Comparison of ENCODE assay signal across 24 mouse cellular contexts in the genomic region with DNA sequence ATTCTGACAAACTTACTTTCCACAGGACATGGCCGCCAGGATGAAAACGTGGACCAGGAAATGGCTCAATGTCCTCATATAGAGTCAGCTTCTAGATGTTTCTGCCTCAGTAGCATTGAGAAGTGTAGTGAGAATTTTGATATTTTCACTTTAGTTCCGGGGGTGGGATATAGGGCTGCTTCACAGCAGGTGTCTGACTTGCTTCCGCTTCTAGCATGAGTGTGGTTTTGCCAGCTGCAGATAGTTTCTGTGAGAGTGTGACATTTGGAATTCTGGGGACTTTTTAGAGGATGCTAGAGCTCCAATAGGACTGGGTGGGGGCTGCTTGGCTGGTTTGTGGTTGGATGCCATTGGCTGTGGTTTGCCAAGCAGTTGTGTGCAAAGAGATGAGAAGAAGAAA. TPM values are rescaled to one million over a fixed set of nuclear protein-coding genes. Genes with fewer than 3 reads are reported as not detected.
A peak's percentile ranks its signal among the peaks of the same experiment; 100 is the strongest.
DNase-seq lines count a peak whose midpoint lies in the region; ATAC-seq and TF ChIP-seq lines count a peak whose summit lies in the region.
"Had no signal": no experiment of that assay in that cellular context is flagged by ENCODE, and none has a peak within 500 bp of the region (broad histone marks: within the 10 kb centered on the region; RNA-seq: fewer than 3 reads in every experiment).

No protein-coding gene starts in this region.

- WGBS in thymus, adult 2 months: 41% methylated on average over 4 of the region's 4 CpGs
- 82% methylated on average over 4 of the region's 4 CpGs for WGBS in hindbrain, embryonic 11.5 days

- no peak overlapping the region for H3K9ac ChIP-seq in hindbrain, embryonic 11.5 days (ENCODE audit: low read depth, low read length)
- H3K9ac ChIP-seq: embryonic facial prominence, embryonic 15.5 days; heart, embryonic 15.5 days; hindbrain, embryonic 15.5 days had no signal

- DNase-seq in thymus, adult 2 months: peak; percentile 35
- peak; percentile 28 for DNase-seq in thymus, postnatal 25 days
- DNase-seq in layer of hippocampus, adult 11-12 months (ENCODE audit: low spot score): no peak
- DNase-seq in urinary bladder, postnatal 10 days (ENCODE audit: low spot score): no peak
- DNase-seq in embryo, embryonic 10 days (ENCODE audit: low spot score): no peak
- no peak for DNase-seq in hindbrain, embryonic 11.5 days (ENCODE audit: low spot score)
- DNase-seq: adrenal gland, postnatal 10 days; B cell, adult 2 months; cerebellum, adult 18-20 months; cerebellum, adult 9-11 months; embryo, embryonic 11 days; gastrocnemius, postnatal 36 days; heart, adult 18-20 months; heart, postnatal 14 days had no signal

- H3K27ac ChIP-seq in thymus, adult 2 months (ENCODE audit: control insufficient read depth, insufficient read depth, low read length): peak overlapping the region; percentile 21; the same call in 1 of the 2 replicates
- no peak overlapping the region for H3K27ac ChIP-seq in hindbrain, embryonic 11.5 days (ENCODE audit: low read depth, low read length)
- H3K27ac ChIP-seq: embryonic facial prominence, embryonic 15.5 days; forebrain, embryonic 10.5 days; heart, embryonic 15.5 days; hindbrain, embryonic 15.5 days had no signal

- H3K4me3 ChIP-seq in thymus, adult 2 months (ENCODE audit: control insufficient read depth, insufficient read depth, low read length): no peak overlapping the region
- H3K4me3 ChIP-seq in hindbrain, embryonic 11.5 days (ENCODE audit: low read depth, low read length): no peak overlapping the region
- H3K4me3 ChIP-seq: embryonic facial prominence, embryonic 15.5 days; erythroblast, embryonic 14.5 days; forebrain, embryonic 10.5 days; heart, embryonic 15.5 days; hindbrain, embryonic 15.5 days had no signal

- peak; percentile 78 for ATAC-seq in CD4-positive, CD25-positive, alpha-beta regulatory T cell, adult 4 months
- ATAC-seq in activated CD4-positive, CD25-positive, alpha-beta regulatory T cell, adult 4 months: peak; percentile 70
- no peak for ATAC-seq in hindbrain, embryonic 11.5 days (ENCODE audit: low FRiP score)
- ATAC-seq: forebrain, embryonic 14.5 days had no signal

- H3K36me3 ChIP-seq in thymus, adult 2 months (ENCODE audit: control insufficient read depth, insufficient read depth, low read length): no peaks in the 10 kb centered on the region
- H3K36me3 ChIP-seq in hindbrain, embryonic 11.5 days (ENCODE audit: control insufficient read depth, insufficient read depth, low read length): no peaks in the 10 kb centered on the region
- H3K36me3 ChIP-seq: embryonic facial prominence, embryonic 15.5 days; forebrain, embryonic 10.5 days; heart, embryonic 15.5 days; hindbrain, embryonic 15.5 days had no signal

- no peak for TF ChIP-seq POLR2A in thymus, adult 2 months (IDR thresholded peaks at IDR 0.05; ENCODE audit: control insufficient read depth, extremely low read depth, insufficient read depth, low read length, poor library complexity)

- H3K9me3 ChIP-seq in hindbrain, embryonic 11.5 days (ENCODE audit: control insufficient read depth, low read length): no peaks in the 10 kb centered on the region
- H3K9me3 ChIP-seq: embryonic facial prominence, embryonic 15.5 days; forebrain, embryonic 10.5 days; heart, embryonic 15.5 days; hindbrain, embryonic 15.5 days had no signal

- peaks cover 6% of the 10 kb centered on the region for H3K4me1 ChIP-seq in thymus, adult 2 months (replicated peaks; ENCODE audit: control insufficient read depth, insufficient read depth, low read length)
- H3K4me1 ChIP-seq in hindbrain, embryonic 11.5 days (replicated peaks; ENCODE audit: control insufficient read depth, insufficient read depth, low read length): no peaks in the 10 kb centered on the region
- H3K4me1 ChIP-seq: embryonic facial prominence, embryonic 15.5 days; forebrain, embryonic 10.5 days; heart, embryonic 15.5 days; hindbrain, embryonic 15.5 days had no signal

- TF ChIP-seq CTCF in thymus, adult 2 months (IDR thresholded peaks at IDR 0.05; ENCODE audit: borderline replicate concordance, control insufficient read depth, extremely low read depth, insufficient read depth, low read length, poor library complexity): no peak

- H3K4me2 ChIP-seq in hindbrain, embryonic 11.5 days (replicated peaks; ENCODE audit: low read depth, low read length): no peak overlapping the region
- H3K4me2 ChIP-seq: embryonic facial prominence, embryonic 15.5 days; heart, embryonic 11.5 days; heart, embryonic 15.5 days; hindbrain, embryonic 15.5 days had no signal

- no peaks in the 10 kb centered on the region for H3K27me3 ChIP-seq in thymus, adult 2 months (ENCODE audit: control insufficient read depth, insufficient read depth, low read length)
- H3K27me3 ChIP-seq in hindbrain, embryonic 11.5 days (ENCODE audit: control insufficient read depth, insufficient read depth, low read length): no peaks in the 10 kb centered on the region
- H3K27me3 ChIP-seq: embryonic facial prominence, embryonic 15.5 days; heart, embryonic 15.5 days; hindbrain, embryonic 15.5 days had no signal

RNA-seq across cellular contexts. Expression of a gene that starts 43.3 kb away (rescaled TPM):
- not detected for polyA plus RNA-seq in CD4-positive, CD25-positive, alpha-beta regulatory T cell, adult 4 months (2017; shearing (Covaris generic))
- not detected for polyA plus RNA-seq in activated CD4-positive, CD25-positive, alpha-beta regulatory T cell, adult 4 months (2017; shearing (Covaris generic))
- polyA plus RNA-seq in thymus, adult 2 months (2012; rRNA removed): 1.3 and 1.7 TPM in 2 replicates
- polyA plus RNA-seq in hindbrain, embryonic 11.5 days (2014; fragmentation: Nextera tagmentation; extraction: Ambion mirVana): 19.1 and 22.2 TPM in 2 replicates
- polyA plus RNA-seq: embryonic facial prominence, embryonic 11.5 days; erythroblast, embryonic 14.5 days; heart, embryonic 11.5 days had no signal

Comparison
In these comparisons a context has a peak if more than half of its experiments do, and no peak if none do; other contexts are left out.
1. DNase-seq: peak in thymus, adult 2 months (single experiment) and thymus, postnatal 25 days (single experiment); none in layer of hippocampus, adult 11-12 months (single experiment), urinary bladder, postnatal 10 days (single experiment), embryo, embryonic 10 days (single experiment) and hindbrain, embryonic 11.5 days (single experiment).